Mouse (Mus musculus): ENCODE measurements at regions not wholly inside any gene's neighbourhood (a gene's known extent, or its start where the extent isn't known, plus 50 kb on each side); places are given as distances from the start of the nearest gene placed in this dataset.

GRCm38 (mm10) chr1:121153476-121153875 is 178.9 kb downstream of the Insig2 start:
- no peak overlapping the region for H3K4me2 ChIP-seq (ENCODE audit: low read length)
- H3K36me3 ChIP-seq (ENCODE audit: control insufficient read depth, insufficient read depth, low read length) = no peaks in the 10 kb centered on the region
- H3K27me3 ChIP-seq (ENCODE audit: control insufficient read depth, insufficient read depth, low read length) = peaks cover 14% of the 10 kb centered on the region
- H3K27ac ChIP-seq (replicated peaks; ENCODE audit: low read depth, low read length) = no peak overlapping the region
- no peak overlapping the region for H3K9ac ChIP-seq (replicated peaks; ENCODE audit: low read length)
- H3K4me3 ChIP-seq (replicated peaks; ENCODE audit: low read depth, low read length) = no peak overlapping the region
- peaks cover 9% of the 10 kb centered on the region; the same call in 1 of the 2 replicates for H3K4me1 ChIP-seq (ENCODE audit: control insufficient read depth, insufficient read depth, low read length)
- WGBS = 87% methylated on average over 5 of the region's 5 CpGs
- no peak for ATAC-seq (ENCODE audit: low FRiP score, low TSS enrichment)
- peaks cover 3% of the 10 kb centered on the region; the same call in 1 of the 2 replicates for H3K9me3 ChIP-seq (ENCODE audit: control insufficient read depth, low read length)
- DNase-seq = no peak

- no peaks in the 10 kb centered on the region for H3K9me3 ChIP-seq (ENCODE audit: control insufficient read depth, low read length)
- no peaks in the 10 kb centered on the region for H3K36me3 ChIP-seq (ENCODE audit: control insufficient read depth, insufficient read depth, low read length)
- ATAC-seq (ENCODE audit: low FRiP score, low TSS enrichment) (no peak; the same call in 1 of the 2 replicates), DNase-seq (peak; percentile 53)
- H3K4me2 ChIP-seq (ENCODE audit: low read length) = no peak overlapping the region; the same call in 1 of the 2 replicates
- no peak overlapping the region; the same call in 1 of the 2 replicates for H3K9ac ChIP-seq (replicated peaks; ENCODE audit: low read length)
- peaks cover 9% of the 10 kb centered on the region; the same call in 1 of the 2 replicates for H3K4me1 ChIP-seq (ENCODE audit: control insufficient read depth, insufficient read depth, low read length)
- peaks cover 14% of the 10 kb centered on the region for H3K27me3 ChIP-seq (ENCODE audit: control insufficient read depth, insufficient read depth, low read length)
- 8% methylated on average over 8 of the region's 8 CpGs for WGBS
- no peak overlapping the region for H3K4me3 ChIP-seq (replicated peaks; ENCODE audit: low read depth, low read length)
- H3K27ac ChIP-seq (replicated peaks; ENCODE audit: low read depth, low read length) = no peak overlapping the region
These were observed 177.8 kb downstream of the Insig2 start for GRCm38 (mm10) chr1:121154616-121155015.

GRCm38 (mm10) chr1:121168651-121169050 is 163.7 kb downstream of the Insig2 start:
- Histone ChIP-seq H3K9me3 (ENCODE audit: control insufficient read depth, low read length) (no peaks in the 10 kb centered on the region), H3K4me2 (ENCODE audit: low read length) (no peak overlapping the region), H3K36me3 (ENCODE audit: control insufficient read depth, insufficient read depth, low read length) (no peaks in the 10 kb centered on the region), H3K4me3 (replicated peaks; ENCODE audit: low read depth, low read length) (no peak overlapping the region), H3K9ac (replicated peaks; ENCODE audit: low read length) (no peak overlapping the region), H3K27me3 (ENCODE audit: control insufficient read depth, insufficient read depth, low read length) (peaks cover 13% of the 10 kb centered on the region; the same call in 1 of the 2 replicates), H3K4me1 (ENCODE audit: control insufficient read depth, insufficient read depth, low read length) (no peaks in the 10 kb centered on the region), H3K27ac (replicated peaks; ENCODE audit: low read depth, low read length) (no peak overlapping the region)
- no peak for ATAC-seq (ENCODE audit: low FRiP score, low TSS enrichment)
- DNase-seq = peak; percentile 41
- WGBS = 7% methylated on average over 3 of the region's 3 CpGs

- H3K36me3 ChIP-seq (ENCODE audit: control insufficient read depth, insufficient read depth, low read length) = no peaks in the 10 kb centered on the region
- no peak for ATAC-seq (ENCODE audit: low FRiP score, low TSS enrichment)
- H3K9me3 ChIP-seq (ENCODE audit: control insufficient read depth, low read length) = no peaks in the 10 kb centered on the region
- H3K9ac ChIP-seq (replicated peaks; ENCODE audit: low read length) = no peak overlapping the region
- no peak overlapping the region for H3K27ac ChIP-seq (replicated peaks; ENCODE audit: low read depth, low read length)
- H3K4me1 ChIP-seq (ENCODE audit: control insufficient read depth, insufficient read depth, low read length) = peaks cover 3% of the 10 kb centered on the region; the same call in 1 of the 2 replicates
- peaks cover 56% of the 10 kb centered on the region for H3K27me3 ChIP-seq (ENCODE audit: control insufficient read depth, insufficient read depth, low read length)
- WGBS = 9% methylated on average over 3 of the region's 3 CpGs
- H3K4me3 ChIP-seq (replicated peaks; ENCODE audit: low read depth, low read length) = no peak overlapping the region
- no peak overlapping the region; the same call in 1 of the 2 replicates for H3K4me2 ChIP-seq (ENCODE audit: low read length)
- peak; percentile 20 for DNase-seq
These were observed 155.8 kb downstream of the Insig2 start for GRCm38 (mm10) chr1:121176541-121176940.

- ATAC-seq (ENCODE audit: low FRiP score, low TSS enrichment) (peak; percentile 70), DNase-seq (peak; percentile 64)
- Histone ChIP-seq H3K9me3 (ENCODE audit: control insufficient read depth, low read length) (no peaks in the 10 kb centered on the region), H3K27ac (replicated peaks; ENCODE audit: low read depth, low read length) (peak overlapping the region; percentile 81), H3K36me3 (ENCODE audit: control insufficient read depth, insufficient read depth, low read length) (no peaks in the 10 kb centered on the region), H3K4me1 (ENCODE audit: control insufficient read depth, insufficient read depth, low read length) (peaks cover 3% of the 10 kb centered on the region; the same call in 1 of the 2 replicates), H3K27me3 (ENCODE audit: control insufficient read depth, insufficient read depth, low read length) (peaks cover 58% of the 10 kb centered on the region), H3K9ac (replicated peaks; ENCODE audit: low read length) (peak overlapping the region; percentile 52), H3K4me3 (replicated peaks; ENCODE audit: low read depth, low read length) (0 out of 2 replicates have a peak overlapping the region, but pooled peaks have one; percentile 18), H3K4me2 (ENCODE audit: low read length) (peak overlapping the region; percentile 52)
- 2% methylated on average over 22 of the region's 22 CpGs for WGBS
These were observed 155.1 kb downstream of the Insig2 start for GRCm38 (mm10) chr1:121177136-121177907.

- peaks cover 57% of the 10 kb centered on the region for H3K27me3 ChIP-seq (ENCODE audit: control insufficient read depth, insufficient read depth, low read length)
- no peaks in the 10 kb centered on the region for H3K36me3 ChIP-seq (ENCODE audit: control insufficient read depth, insufficient read depth, low read length)
- under 1% methylated on average over 31 of the region's 31 CpGs for WGBS
- peak overlapping the region; percentile 81 for H3K27ac ChIP-seq (replicated peaks; ENCODE audit: low read depth, low read length)
- peak overlapping the region; percentile 52 for H3K9ac ChIP-seq (replicated peaks; ENCODE audit: low read length)
- H3K9me3 ChIP-seq (ENCODE audit: control insufficient read depth, low read length) = no peaks in the 10 kb centered on the region
- ATAC-seq (ENCODE audit: low FRiP score, low TSS enrichment) (peak; percentile 13; the same call in 1 of the 2 replicates), DNase-seq (peak; percentile 68)
- peak overlapping the region; percentile 52 for H3K4me2 ChIP-seq (ENCODE audit: low read length)
- H3K4me3 ChIP-seq (replicated peaks; ENCODE audit: low read depth, low read length) = 0 out of 2 replicates have a peak overlapping the region, but pooled peaks have one; percentile 18
- H3K4me1 ChIP-seq (ENCODE audit: control insufficient read depth, insufficient read depth, low read length) = peaks cover 3% of the 10 kb centered on the region; the same call in 1 of the 2 replicates
These were observed 154.5 kb downstream of the Insig2 start for GRCm38 (mm10) chr1:121177908-121178311.

- H3K9me3 ChIP-seq (ENCODE audit: control insufficient read depth, low read length) = no peaks in the 10 kb centered on the region
- peak overlapping the region; percentile 41 for H3K4me2 ChIP-seq (ENCODE audit: low read length)
- H3K27ac ChIP-seq (replicated peaks; ENCODE audit: low read depth, low read length) = peak overlapping the region; percentile 41; the same call in 1 of the 2 replicates
- WGBS = 2% methylated on average over 17 of the region's 17 CpGs
- no peak for ATAC-seq (ENCODE audit: low FRiP score, low TSS enrichment)
- peaks cover 3% of the 10 kb centered on the region; the same call in 1 of the 2 replicates for H3K4me1 ChIP-seq (ENCODE audit: control insufficient read depth, insufficient read depth, low read length)
- DNase-seq = peak; percentile 39
- no peaks in the 10 kb centered on the region for H3K36me3 ChIP-seq (ENCODE audit: control insufficient read depth, insufficient read depth, low read length)
- no peak overlapping the region for H3K9ac ChIP-seq (replicated peaks; ENCODE audit: low read length)
- H3K4me3 ChIP-seq (replicated peaks; ENCODE audit: low read depth, low read length) = no peak overlapping the region
- H3K27me3 ChIP-seq (ENCODE audit: control insufficient read depth, insufficient read depth, low read length) = peaks cover 49% of the 10 kb centered on the region
These were observed 153.7 kb downstream of the Insig2 start for GRCm38 (mm10) chr1:121178611-121179245.

GRCm38 (mm10) chr1:121180273-121181030 is 151.9 kb downstream of the Insig2 start:
- Histone ChIP-seq H3K27ac (replicated peaks; ENCODE audit: low read depth, low read length) (no peak overlapping the region), H3K27me3 (ENCODE audit: control insufficient read depth, insufficient read depth, low read length) (peaks cover 39% of the 10 kb centered on the region), H3K9ac (replicated peaks; ENCODE audit: low read length) (no peak overlapping the region), H3K9me3 (ENCODE audit: control insufficient read depth, low read length) (no peaks in the 10 kb centered on the region), H3K36me3 (ENCODE audit: control insufficient read depth, insufficient read depth, low read length) (no peaks in the 10 kb centered on the region), H3K4me3 (replicated peaks; ENCODE audit: low read depth, low read length) (no peak overlapping the region), H3K4me1 (ENCODE audit: control insufficient read depth, insufficient read depth, low read length) (peaks cover 3% of the 10 kb centered on the region; the same call in 1 of the 2 replicates), H3K4me2 (ENCODE audit: low read length) (peak overlapping the region; percentile 15)
- 20% methylated on average over 20 of the region's 20 CpGs for WGBS
- DNase-seq = peak; percentile 97
- peak; percentile 57; the same call in 1 of the 2 replicates for ATAC-seq (ENCODE audit: low FRiP score, low TSS enrichment)

Measured in midbrain, embryonic 14.5 days (tissue).